Mouse (Mus musculus) liver, embryonic 11.5 days (tissue): ENCODE results near the gene Samd4b. TPM values are rescaled to one million over a fixed set of nuclear protein-coding genes. Genes with fewer than 3 reads are reported as not detected.
A peak's percentile ranks its signal among the peaks of the same experiment; 100 is the strongest.

Experiments
- ATAC-seq: fragments of 200-750 bp; cut with Nextera tagmentation; replicated peaks from 2 replicates; pipeline ENCODE4 v1.8.0; 2017; ENCODE audit warnings: moderate number of reproducible peaks, mild to moderate bottlenecking, moderate TSS enrichment, moderate library complexity; ENCODE audit not compliant: low FRiP score
- DNase-seq: peaks from one replicate; pipeline ENCODE4 v3.0.0-alpha.2; 2017; ENCODE audit warnings: low spot score
- H3K27ac ChIP-seq: fragments of 300-500 bp; sonication (generic); 2 replicates; pipeline ENCODE4 v1.5.1; 2014; ENCODE audit warnings: mild to moderate bottlenecking, low read depth, low read length, control low read depth
- H3K27me3 ChIP-seq: fragments of 300-500 bp; sonication (generic); replicated peaks from 2 replicates; pipeline ENCODE4 v1.6.1; 2014; ENCODE audit warnings: low read length, mixed read lengths; ENCODE audit not compliant: control insufficient read depth, insufficient read depth
- H3K36me3 ChIP-seq: fragments of 300-500 bp; sonication (generic); 2 replicates; pipeline ENCODE4 v1.6.1; 2014; ENCODE audit warnings: mild to moderate bottlenecking, low read length, moderate library complexity, mixed read lengths; ENCODE audit not compliant: control insufficient read depth, insufficient read depth
- H3K4me1 ChIP-seq: fragments of 300-500 bp; sonication (generic); replicated peaks from 2 replicates; pipeline ENCODE4 v1.6.1; 2014; ENCODE audit warnings: low read length, mixed read lengths; ENCODE audit not compliant: control insufficient read depth, insufficient read depth
- H3K4me2 ChIP-seq: fragments of 300-500 bp; sonication (generic); 2 replicates; pipeline ENCODE4 v1.6.1; 2014; ENCODE audit warnings: mild to moderate bottlenecking, control low read depth, moderate library complexity
- H3K4me3 ChIP-seq: fragments of 300-500 bp; sonication (generic); 2 replicates; pipeline ENCODE4 v1.5.1; 2014; ENCODE audit warnings: low read depth, low read length, control low read depth
- H3K9ac ChIP-seq: fragments of 300-500 bp; sonication (generic); 2 replicates; pipeline ENCODE4 v1.6.1; 2014; ENCODE audit warnings: low read depth, low read length, control low read depth
- H3K9me3 ChIP-seq: fragments of 300-500 bp; sonication (generic); 2 replicates; pipeline ENCODE4 v1.6.1; 2016; ENCODE audit warnings: low read length, inconsistent platforms, mixed read lengths; ENCODE audit not compliant: control insufficient read depth
- WGBS: fragments of 180-500 bp; shearing (Covaris S2); extraction: QIAGEN DNeasy Blood & Tissue Kit; methylation state at CpG from one replicate; pipeline ENCODE4 v1.1.7; 2014; 5-methylcytosine and 5-hydroxymethylcytosine counted together
- polyA plus RNA-seq: library from polyadenylated mRNA; unstranded; fragments of >200 nt; fragmentation: Nextera tagmentation; extraction: Ambion mirVana; gene quantifications from 2 replicates; pipeline ENCODE4 v1.2.1, GENCODE M21; 2014

Gene Samd4b
- polyA plus RNA-seq, 1 experiment from 2014 or later, result 18.6 TPM

DNA sequence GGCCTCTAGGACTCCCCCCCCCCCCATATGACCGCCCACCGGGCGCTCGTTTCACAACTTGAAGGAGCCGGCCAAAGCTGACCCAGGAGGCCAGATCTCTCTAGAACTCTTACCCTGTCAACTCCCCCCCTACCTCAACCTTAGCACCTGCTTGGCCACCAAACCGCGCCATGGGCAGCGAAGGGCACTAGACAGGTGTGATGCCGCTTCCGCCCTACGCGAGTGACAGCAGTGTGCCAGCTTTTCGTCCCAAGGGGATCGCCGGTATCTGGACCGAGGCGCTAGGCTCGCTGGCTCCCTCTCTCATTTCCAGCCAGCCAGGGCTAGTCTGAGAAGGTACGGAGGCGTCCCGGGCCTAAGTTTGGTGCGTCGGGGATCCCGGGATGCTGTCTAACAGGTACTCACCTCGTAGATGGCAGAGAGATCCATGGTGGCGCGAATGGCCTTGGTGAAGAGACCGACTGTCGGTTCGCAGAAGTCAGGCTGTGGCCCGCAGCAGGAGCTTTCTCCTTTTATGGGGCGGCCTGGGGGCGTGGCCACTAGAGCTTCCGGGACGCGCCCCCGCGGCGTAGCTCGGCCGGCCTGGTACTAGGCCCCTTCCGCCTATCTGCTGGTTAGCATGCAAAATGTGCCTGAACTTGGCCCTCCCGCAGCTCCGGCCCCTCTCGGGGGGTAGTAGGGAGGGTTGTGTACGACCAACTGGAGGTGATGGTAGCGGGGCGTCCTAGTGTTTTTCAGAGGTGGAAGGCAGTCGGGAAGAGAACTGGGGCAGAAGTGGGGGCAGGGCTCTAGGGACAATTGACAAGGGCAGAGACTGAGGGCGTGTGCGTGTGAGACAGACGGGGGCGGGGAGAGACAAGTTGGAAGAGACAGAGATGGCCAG is 218.9 kb downstream of the Samd4b start:
- H3K27ac ChIP-seq, result peak overlapping the region; percentile 89
- H3K9me3 ChIP-seq, result no peaks in the 10 kb centered on the region
- H3K27me3 ChIP-seq, result no peaks in the 10 kb centered on the region
- H3K4me1 ChIP-seq, result peaks cover 78% of the 10 kb centered on the region
- H3K4me2 ChIP-seq, result peak overlapping the region; percentile 92
- H3K9ac ChIP-seq, result peak overlapping the region; percentile 85
- under 1% methylated on average over 53 of the region's 53 CpGs for WGBS
- peak overlapping the region; percentile 80 for H3K4me3 ChIP-seq
- DNase-seq (peak; percentile 95), ATAC-seq (peak; percentile 73)
- H3K36me3 ChIP-seq, result peaks cover 7% of the 10 kb centered on the region; the same call in 1 of the 2 replicates

DNA sequence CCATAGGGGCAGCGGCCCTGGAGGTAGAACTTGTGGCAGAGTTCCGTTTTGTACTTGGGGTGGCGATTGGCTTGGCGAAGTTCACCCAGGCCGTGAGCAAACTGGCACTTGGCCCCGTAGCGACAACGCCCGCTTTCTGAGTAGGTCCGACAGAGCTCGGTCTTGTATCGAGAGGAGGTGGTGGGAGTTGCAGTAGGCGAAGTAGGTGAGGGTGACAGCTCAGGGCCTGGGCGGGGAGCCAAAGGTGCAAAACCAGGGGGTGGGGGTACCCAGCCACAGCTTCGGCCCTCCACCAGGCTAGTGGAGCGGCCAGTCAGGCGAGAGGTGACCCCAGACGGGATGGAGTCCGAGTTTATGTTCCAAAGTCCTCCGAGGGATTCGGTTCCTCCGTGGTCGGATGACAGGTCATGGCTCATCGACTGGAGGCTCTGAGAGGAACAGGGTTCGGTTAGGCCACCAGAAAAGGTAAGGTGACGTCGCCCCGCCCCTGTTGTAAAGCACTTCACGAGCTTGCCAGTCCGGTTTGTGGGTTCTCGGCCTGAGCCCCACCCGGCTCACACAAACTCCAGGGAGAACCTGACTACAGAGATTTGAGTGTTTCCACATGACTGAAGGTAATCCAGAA is 219.8 kb downstream of the Samd4b start:
- peak overlapping the region; percentile 89 for H3K27ac ChIP-seq
- DNase-seq (no peak), ATAC-seq (no peak)

DNA sequence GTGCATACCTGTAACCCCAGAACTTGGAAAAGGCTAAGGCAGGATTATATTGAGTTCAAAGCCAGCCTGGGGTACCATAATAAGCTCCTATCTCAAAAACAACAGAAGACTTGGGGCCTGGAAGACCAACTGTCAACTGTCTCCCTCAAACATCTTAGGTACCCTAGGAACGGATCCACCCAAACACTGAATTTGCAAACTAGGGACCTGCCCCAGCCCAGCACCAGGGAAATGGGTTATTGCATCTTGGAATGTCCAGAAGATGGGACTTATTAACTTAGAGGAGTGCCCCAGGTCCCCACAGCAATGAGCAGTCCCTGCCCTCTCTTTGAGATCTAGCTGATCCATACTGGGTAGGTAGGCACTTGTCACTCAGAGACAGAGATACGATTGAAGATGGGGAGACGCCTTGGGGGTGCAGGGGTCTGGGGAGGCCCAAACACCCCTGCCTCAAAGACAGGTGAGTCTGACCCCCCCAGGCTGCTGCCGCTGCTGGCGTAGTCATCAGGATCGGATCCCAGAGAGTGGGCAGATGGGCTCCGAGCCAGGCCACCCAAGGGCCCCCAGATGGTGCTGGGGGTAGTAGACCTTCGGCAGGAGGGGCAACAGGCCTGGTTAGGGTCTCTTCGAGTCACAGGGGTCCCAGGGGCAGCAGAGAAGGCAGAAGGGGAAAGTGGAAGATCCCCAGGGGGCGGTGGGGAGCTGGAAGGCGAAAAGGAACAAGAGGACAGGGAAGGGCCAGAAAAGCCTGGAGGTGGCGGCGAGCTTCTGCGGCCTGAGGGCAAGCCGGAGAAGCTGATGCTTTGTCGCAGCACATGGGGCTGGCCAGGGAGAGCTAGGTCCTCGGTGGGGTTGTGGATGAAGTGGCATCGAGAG is 220.5 kb downstream of the Samd4b start:
- 61% methylated on average over 18 of the region's 18 CpGs for WGBS

More for the DNA sequence above, 219.8 kb downstream of the Samd4b start:
- Histone ChIP-seq H3K27me3 (no peaks in the 10 kb centered on the region), H3K36me3 (peaks cover 7% of the 10 kb centered on the region; the same call in 1 of the 2 replicates), H3K9ac (peak overlapping the region; percentile 85), H3K9me3 (no peaks in the 10 kb centered on the region), H3K4me3 (peak overlapping the region; percentile 80), H3K4me2 (peak overlapping the region; percentile 92), H3K4me1 (peaks cover 78% of the 10 kb centered on the region)
- WGBS, result 25% methylated on average over 32 of the region's 32 CpGs

DNA sequence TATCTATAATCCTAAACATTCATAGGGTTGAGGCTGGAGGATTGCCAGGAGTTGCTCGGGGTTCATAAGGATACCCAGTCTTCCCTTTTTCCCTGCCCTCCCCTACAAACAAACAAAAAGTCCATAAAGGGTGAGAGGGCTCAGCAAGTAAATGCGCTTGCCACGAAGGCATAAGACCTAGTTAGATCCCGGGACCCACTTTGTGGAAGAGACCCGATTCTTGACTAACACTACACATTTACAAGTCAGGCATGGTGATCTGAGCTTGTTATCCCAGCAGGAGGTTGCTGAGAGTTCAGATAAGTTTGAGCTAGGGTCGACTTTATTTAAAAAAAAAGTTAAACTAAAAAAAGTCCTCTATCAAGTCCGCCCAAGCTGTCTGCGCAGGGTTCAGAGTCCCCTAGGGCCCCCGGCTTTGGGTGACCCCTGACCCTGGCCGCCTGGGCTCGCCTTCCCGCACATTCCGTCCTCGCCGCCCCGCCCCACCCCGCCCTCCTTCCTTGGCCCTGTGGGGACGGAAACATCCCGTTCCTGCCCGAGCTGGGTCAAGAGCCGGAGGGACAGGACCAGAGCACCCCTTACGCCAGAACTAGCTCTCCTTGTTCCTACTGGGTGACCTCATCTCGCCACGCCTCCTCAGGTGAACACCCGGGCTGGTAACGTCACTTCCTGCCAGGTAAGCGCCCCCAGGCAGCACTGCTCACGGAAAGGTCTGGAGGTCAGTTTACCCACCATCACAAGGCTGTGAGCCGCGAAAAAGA is 221.8 kb downstream of the Samd4b start:
- peak overlapping the region; percentile 74 for H3K9ac ChIP-seq
- peaks cover 7% of the 10 kb centered on the region; the same call in 1 of the 2 replicates for H3K36me3 ChIP-seq
- peak; percentile 72 for DNase-seq
- peak overlapping the region; percentile 92 for H3K4me2 ChIP-seq
- H3K4me1 ChIP-seq, result peaks cover 61% of the 10 kb centered on the region
- no peaks in the 10 kb centered on the region for H3K9me3 ChIP-seq
- peak overlapping the region; percentile 51 for H3K4me3 ChIP-seq
- H3K27me3 ChIP-seq, result no peaks in the 10 kb centered on the region
- 5% methylated on average over 30 of the region's 30 CpGs for WGBS
- peak overlapping the region; percentile 97 for H3K27ac ChIP-seq
- ATAC-seq, result no peak

More for the DNA sequence above, 220.5 kb downstream of the Samd4b start:
- ATAC-seq (no peak), DNase-seq (no peak)
- Histone ChIP-seq H3K9ac (peak overlapping the region; percentile 85), H3K4me2 (peak overlapping the region; percentile 92), H3K27me3 (no peaks in the 10 kb centered on the region), H3K27ac (peak overlapping the region; percentile 89), H3K4me3 (peak overlapping the region; percentile 80), H3K36me3 (peaks cover 7% of the 10 kb centered on the region; the same call in 1 of the 2 replicates), H3K4me1 (peaks cover 70% of the 10 kb centered on the region), H3K9me3 (no peaks in the 10 kb centered on the region)

DNA sequence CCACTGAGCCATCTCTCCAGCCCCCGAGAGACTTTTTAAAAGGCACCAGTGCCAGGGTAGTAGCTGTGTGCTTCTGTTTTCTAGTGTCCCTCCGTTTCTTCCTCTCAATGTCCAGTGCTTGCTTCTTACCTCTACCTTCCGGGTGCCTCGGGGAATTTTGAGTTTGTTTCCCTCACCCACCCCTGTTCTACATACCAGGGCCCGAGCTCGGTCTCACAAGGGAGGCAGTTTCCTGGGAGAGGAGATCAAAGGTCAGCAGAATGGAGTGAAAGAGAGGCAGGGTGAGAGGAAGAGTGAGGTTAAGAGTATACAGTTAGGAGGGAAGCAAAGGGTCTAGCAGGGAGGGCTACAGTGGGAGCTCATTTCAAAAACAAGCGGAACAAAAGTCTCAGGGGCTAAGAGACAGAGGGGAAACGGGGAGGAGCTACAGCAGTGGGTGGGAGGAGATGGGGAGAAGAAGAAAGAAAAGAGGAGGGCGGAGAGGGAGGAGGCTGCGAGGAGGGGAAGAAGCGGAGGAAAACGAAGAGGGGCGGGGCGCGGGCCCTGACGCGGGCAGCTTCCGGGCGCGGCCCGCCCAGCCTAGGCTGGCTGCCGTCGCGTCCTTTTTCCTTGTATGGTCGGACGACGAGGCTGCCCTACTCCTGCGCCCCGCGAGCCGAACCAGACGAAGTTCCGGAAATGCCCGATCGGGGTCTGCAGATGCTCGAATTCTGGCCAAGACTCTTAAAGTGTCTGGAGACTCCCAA is 222.6 kb downstream of the Samd4b start:
- ATAC-seq (peak; percentile 55), DNase-seq (peak; percentile 89)
- Histone ChIP-seq H3K4me3 (peak overlapping the region; percentile 51), H3K36me3 (peaks cover 8% of the 10 kb centered on the region), H3K9ac (peak overlapping the region; percentile 74), H3K9me3 (no peaks in the 10 kb centered on the region), H3K27me3 (no peaks in the 10 kb centered on the region), H3K27ac (peak overlapping the region; percentile 97), H3K4me1 (peaks cover 62% of the 10 kb centered on the region), H3K4me2 (peak overlapping the region; percentile 92)
- 2% methylated on average over 34 of the region's 36 CpGs for WGBS

DNA sequence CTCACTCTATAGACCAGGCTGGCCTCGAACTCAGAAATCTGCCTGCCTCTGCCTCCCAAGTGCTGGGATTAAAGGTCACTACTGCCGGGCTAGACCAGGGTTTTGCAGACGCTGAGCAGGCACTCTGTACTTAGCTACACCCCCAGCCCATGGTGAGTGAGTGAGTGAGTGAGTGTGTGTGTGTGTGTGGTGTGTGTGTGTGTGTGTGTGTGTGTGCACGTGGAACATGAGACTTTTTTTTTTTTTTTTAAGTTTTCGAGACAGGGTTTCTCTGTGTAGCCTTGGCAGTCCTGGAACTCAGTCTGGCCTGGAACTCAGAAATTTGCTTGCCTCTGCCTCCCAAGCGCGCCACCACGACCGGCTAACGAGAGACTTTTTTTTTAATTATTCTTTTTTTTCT is 223.3 kb downstream of the Samd4b start:
- Histone ChIP-seq H3K4me1 (peaks cover 59% of the 10 kb centered on the region), H3K9me3 (no peaks in the 10 kb centered on the region), H3K27ac (peak overlapping the region; percentile 97), H3K27me3 (no peaks in the 10 kb centered on the region), H3K4me3 (no peak overlapping the region; the same call in 1 of the 2 replicates), H3K36me3 (peaks cover 10% of the 10 kb centered on the region), H3K9ac (no peak overlapping the region), H3K4me2 (peak overlapping the region; percentile 92)
- ATAC-seq (no peak), DNase-seq (no peak)
- 63% methylated on average over 10 of the region's 10 CpGs for WGBS

DNA sequence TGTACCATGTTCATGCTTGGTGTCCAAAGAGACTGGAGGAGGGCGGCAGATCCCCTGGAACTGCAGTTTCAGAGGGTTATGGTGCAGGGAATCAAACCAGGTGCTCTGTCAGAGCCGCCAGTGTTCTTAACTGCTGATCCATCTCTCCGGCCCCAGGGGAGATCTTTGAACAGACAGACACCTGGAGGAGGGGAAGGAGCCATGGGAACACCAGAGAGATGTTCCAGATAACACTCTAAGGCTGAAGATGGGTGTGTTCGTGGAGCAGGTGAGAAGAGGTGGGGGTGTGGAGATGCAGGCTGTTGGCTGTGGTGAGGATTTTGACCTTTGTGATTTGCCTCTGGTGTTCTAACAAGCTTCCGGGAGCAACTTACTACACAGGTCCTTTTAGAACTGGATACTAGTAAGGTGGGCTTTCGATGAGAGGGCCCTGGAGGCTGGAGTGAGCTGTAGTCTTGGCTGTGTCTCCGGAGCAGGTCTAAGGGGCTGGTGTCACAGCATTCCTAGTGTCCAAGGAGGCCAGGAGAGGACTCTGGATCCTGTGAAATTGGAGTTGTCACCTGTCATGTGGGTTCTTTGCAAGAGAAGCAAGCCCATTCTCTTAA is 224.0 kb downstream of the Samd4b start:
- Histone ChIP-seq H3K27me3 (no peaks in the 10 kb centered on the region), H3K4me1 (peaks cover 53% of the 10 kb centered on the region), H3K4me3 (no peak overlapping the region), H3K9ac (no peak overlapping the region), H3K4me2 (no peak overlapping the region; the same call in 1 of the 2 replicates), H3K27ac (peak overlapping the region; percentile 97; the same call in 1 of the 2 replicates), H3K36me3 (peaks cover 10% of the 10 kb centered on the region), H3K9me3 (no peaks in the 10 kb centered on the region)
- DNase-seq, result no peak
- no peak for ATAC-seq
- WGBS, result 72% methylated on average over 7 of the region's 7 CpGs
